Mouse (Mus musculus) layer of hippocampus, postnatal 14 days (tissue): Measurements from ENCODE around the gene Grn. TPM values are rescaled to one million over a fixed set of nuclear protein-coding genes. Genes with fewer than 3 reads are reported as not detected.

Experiments used
- DNase-seq, 2 experiments: peaks; one replicate each; pipeline ENCODE4 v3.0.0; 2021 to 2022; ENCODE audit warnings: low spot score in 2 of 2, mixed read lengths in 1 of 2
- microRNA-seq, 2 experiments: library from miRNA; unstranded; fragments of <30 nt; microRNA quantifications; one replicate each; pipeline ENCODE4 v1.2.0; 2021
- total RNA-seq, 2 experiments: library from RNA; stranded (reverse); gene quantifications; 2 replicates each; pipeline ENCODE4 v1.2.3; 2021

The Grn gene
- total RNA-seq, 2 experiments from 2014 or later = 82.3 to 87.4 TPM

DNA sequence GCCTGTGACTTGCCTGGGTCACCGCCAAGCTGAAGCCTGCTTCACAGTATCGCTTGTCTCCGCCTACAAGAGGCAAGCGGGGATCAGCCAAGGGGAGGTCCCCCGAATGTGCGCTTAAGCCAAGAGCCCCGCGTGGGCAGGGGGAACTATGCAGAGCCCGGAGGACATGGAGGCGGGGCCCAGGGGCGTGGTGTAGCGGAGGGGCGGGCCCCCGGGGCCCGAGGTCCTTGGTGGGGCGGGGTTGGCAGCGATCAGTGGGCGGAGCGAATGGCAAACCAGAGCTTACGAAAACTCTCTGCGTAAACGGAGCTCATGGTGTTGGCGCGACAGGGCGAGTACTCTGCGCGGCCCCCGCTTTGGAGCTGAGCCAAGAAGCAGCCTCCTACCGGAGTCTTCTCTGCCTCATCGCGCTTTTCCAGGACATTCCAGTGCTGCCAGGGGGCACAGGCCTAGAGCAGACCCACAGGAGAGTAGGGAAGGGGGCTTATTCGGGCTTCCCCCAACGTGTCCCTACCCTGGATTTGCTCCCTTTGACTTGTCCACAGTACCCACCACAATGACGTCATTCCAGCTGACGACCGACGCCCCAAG is 37.0 kb downstream of the Grn start:
- peak; percentile 91 to 95 for DNase-seq

GRCm38 (mm10) chr11:102469648-102470357 is 39.7 kb downstream of the Grn start, which contains the start of gene Itga2b:
Gene Itga2b, minus strand, starts transcription at chr11:102470122.
- no peak for DNase-seq

DNA sequence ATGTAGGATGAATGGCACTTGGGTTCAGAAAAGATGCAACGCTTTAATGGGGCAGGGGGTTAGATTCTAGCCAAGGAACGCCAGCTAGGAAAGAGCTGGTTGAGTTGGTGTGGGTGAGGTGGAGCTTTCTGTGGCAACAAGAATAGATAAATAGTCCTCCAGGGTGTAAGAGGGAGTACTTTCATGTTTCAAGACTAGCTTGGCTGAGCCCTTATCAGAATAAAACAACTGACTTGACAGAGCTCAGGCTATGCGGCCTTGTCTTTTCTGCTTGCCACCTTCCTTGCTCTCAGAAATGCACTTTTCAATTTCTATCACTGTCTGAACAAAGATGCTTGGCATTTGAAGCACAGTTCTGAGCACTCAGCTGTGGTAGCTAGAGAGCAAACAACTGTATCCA is 44.9 kb downstream of the Grn start:
- DNase-seq = no peak

DNA sequence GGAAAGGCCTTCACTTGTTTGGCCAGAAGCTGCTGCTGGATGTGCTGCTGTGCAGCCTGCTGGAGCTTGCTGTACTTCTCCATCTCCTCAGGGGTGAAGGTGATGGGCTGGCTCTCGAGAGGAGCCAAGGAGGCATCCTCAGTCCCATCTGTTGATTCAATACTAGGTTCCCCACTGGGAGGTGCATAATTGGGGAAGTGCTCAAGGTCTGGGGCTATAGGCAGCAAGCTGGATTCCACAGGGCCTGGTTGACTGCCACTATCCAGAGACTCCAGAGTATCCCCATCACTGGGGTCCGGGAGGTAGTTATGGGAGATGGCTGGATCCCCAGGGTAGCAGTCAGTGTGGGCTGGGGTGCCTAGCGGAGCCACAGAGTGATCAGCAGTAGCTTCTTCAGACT is 48.6 kb downstream of the Grn start:
- no peak for DNase-seq

DNA sequence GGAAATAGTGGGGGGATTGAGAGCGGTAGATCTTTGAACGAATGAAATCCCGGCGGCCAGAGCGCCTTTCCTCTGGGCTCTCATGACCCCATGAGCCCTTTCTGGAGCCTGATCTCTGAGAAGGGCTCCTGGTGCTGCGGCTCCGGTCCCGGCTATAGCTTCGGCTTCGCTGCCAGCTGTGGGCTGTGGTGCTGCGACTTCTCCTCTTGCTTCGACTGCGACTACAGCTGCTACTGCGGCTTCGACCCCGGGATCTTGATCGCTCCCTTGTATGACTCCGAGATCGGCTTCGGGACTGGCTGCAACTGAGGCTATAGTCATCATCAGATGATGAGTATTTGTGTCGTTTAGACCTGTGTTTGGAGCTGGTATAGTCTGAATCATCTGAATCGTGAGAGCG is 49.5 kb downstream of the Grn start:
- no peak for DNase-seq

GRCm38 (mm10) chr11:102480111-102480510 is 50.0 kb downstream of the Grn start:
- no peak for DNase-seq

- no peak for DNase-seq
These were observed 50.8 kb downstream of the Grn start for GRCm38 (mm10) chr11:102480897-102481296.

DNA sequence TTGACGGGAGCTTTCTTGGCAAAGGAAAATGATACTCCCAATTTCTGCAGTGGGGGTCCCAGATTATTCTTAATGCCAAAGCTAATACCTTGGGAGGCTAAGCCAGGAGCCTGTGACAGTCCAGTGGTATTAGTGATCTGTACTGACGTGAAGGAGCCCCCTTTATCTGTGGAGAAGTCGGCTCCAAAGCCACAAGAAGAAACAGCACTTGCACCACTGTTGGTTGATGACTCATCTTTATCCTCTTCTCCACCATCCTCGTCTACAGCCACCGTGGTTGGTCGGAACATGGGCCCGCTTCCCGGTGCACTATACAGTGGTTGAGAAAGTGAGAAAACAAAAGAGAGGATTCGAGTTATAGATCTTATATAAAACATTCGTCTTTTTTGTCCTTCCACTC is 51.7 kb downstream of the Grn start:
- DNase-seq = no peak

Small RNA genes within 50 kb of the gene (microRNA-seq; reads per million reads assigned to microRNA genes)
- gene Mir6930 = 0.57 to 0.68 reads per million in 2 experiments

Other genes starting within 250 kb of the Grn start
- gene Lsm12, start 245.0 kb upstream of the Grn start, total RNA-seq = 10 to 100 TPM; 65.9 to 72.8 TPM
- 10 to 100 TPM; 49.2 to 49.5 TPM for gene G6pc3, start 240.7 kb upstream of the Grn start, total RNA-seq
- gene Hdac5, start 200.1 kb upstream of the Grn start, total RNA-seq = 100 to 1,000 TPM; 171 to 197 TPM
- under 1 TPM; 0.76 to 0.79 TPM for gene BC030867, start 181.4 kb upstream of the Grn start, total RNA-seq
- gene Asb16, start 161.6 kb upstream of the Grn start, total RNA-seq = under 1 TPM; 0.86 to 0.88 TPM
- gene Tmub2, start 145.4 kb upstream of the Grn start, total RNA-seq = 10 to 100 TPM; 59.3 to 60.6 TPM
- 100 to 1,000 TPM; 152 to 160 TPM for gene Atxn7l3, start 133.7 kb upstream of the Grn start, total RNA-seq
- gene Ubtf, start 110.6 kb upstream of the Grn start, total RNA-seq = 100 to 1,000 TPM; 120 to 121 TPM
- gene Slc4a1, start 64.1 kb upstream of the Grn start, total RNA-seq = under 1 TPM; 0.50 to 0.60 TPM
- gene Rundc3a, start 36.9 kb upstream of the Grn start, total RNA-seq = 100 to 1,000 TPM; 413 to 422 TPM
- gene Slc25a39, start 22.4 kb upstream of the Grn start, total RNA-seq = 10 to 100 TPM; 75.6 to 81.8 TPM
- 10 to 100 TPM; 86.0 to 97.5 TPM for gene Fam171a2, start 17.4 kb downstream of the Grn start, total RNA-seq
- gene Itga2b, start 39.8 kb downstream of the Grn start, total RNA-seq = 1 to 10 TPM; 2.3 to 2.7 TPM
- gene Gpatch8, start 126.1 kb downstream of the Grn start, total RNA-seq = 10 to 100 TPM; 51.4 to 54.4 TPM
- gene Gm11627, start 149.1 kb downstream of the Grn start, total RNA-seq = 1 to 10 TPM; 6.4 to 6.9 TPM
- 1 to 10 TPM; 8.5 to 9.4 TPM for gene Fzd2, start 174.1 kb downstream of the Grn start, total RNA-seq
- gene Meioc, start 233.4 kb downstream of the Grn start, total RNA-seq = not detected